Mouse (Mus musculus) bone marrow, adult 2 months (tissue): ENCODE measurements around the gene Naa35. TPM values are rescaled to one million over a fixed set of nuclear protein-coding genes. Genes with fewer than 3 reads are reported as not detected.

Experiments
- H3K27ac ChIP-seq: fragments of 200-500 bp; 2 replicates; pipeline ENCODE4 v1.5.1; 2012; ENCODE audit warnings: low read depth, mild to moderate bottlenecking, control low read depth, inconsistent platforms, low read length; ENCODE audit not compliant: control insufficient read depth, poor library complexity, insufficient read depth
- H3K4me1 ChIP-seq: fragments of 200-500 bp; 2 replicates; pipeline ENCODE4 v1.6.1; 2011; ENCODE audit warnings: low read length; ENCODE audit not compliant: control insufficient read depth, insufficient read depth
- H3K4me3 ChIP-seq: fragments of 200-500 bp; replicated peaks from 2 replicates; pipeline ENCODE3; 2011; ENCODE audit warnings: mild to moderate bottlenecking, low read depth, low read length, control low read depth; ENCODE audit not compliant: control insufficient read depth
- CTCF ChIP-seq: fragments of 200-500 bp; IDR thresholded peaks from 2 replicates; pipeline ENCODE4 v1.5.1; 2011; ENCODE audit warnings: low read length, control low read depth; ENCODE audit not compliant: control insufficient read depth, insufficient read depth
- POLR2A ChIP-seq: fragments of 200-500 bp; IDR thresholded peaks from 2 replicates; pipeline ENCODE4 v1.6.1; 2011; ENCODE audit warnings: low read depth, mild to moderate bottlenecking, control low read depth, low read length, borderline replicate concordance; ENCODE audit not compliant: control insufficient read depth
- WGBS: fragments of 180-500 bp; shearing (Covaris S2); methylation state at CpG from one replicate; pipeline ENCODE4 v1.1.7; 2018; 5-methylcytosine and 5-hydroxymethylcytosine counted together
- polyA plus RNA-seq: library from polyadenylated mRNA; stranded (reverse); fragments of >200 nt; gene quantifications from 2 replicates; pipeline ENCODE4 v1.2.4, GENCODE M21; 2011; ENCODE audit warnings: low replicate concordance; ENCODE audit not compliant: missing spikeins, insufficient read depth, insufficient read length

The Naa35 gene
- polyA plus RNA-seq = 33.4 and 94.8 TPM in 2 replicates

- TF ChIP-seq POLR2A = no peak; the same call in 1 of the 2 replicates
- TF ChIP-seq CTCF = no peak; the same call in 1 of the 2 replicates
- WGBS = under 1% methylated on average over 83 of the region's 83 CpGs
- H3K27ac ChIP-seq = peak within 1 kb of the TSS; percentile 83
- H3K4me1 ChIP-seq = peaks cover 2% of the 10 kb centered on the region
- peak within 1 kb of the TSS; percentile 78 for H3K4me3 ChIP-seq
These were observed at the start of gene Naa35, which contains the start of gene Agtpbp1 for GRCm38 (mm10) chr13:59584947-59585647. Gene Naa35, plus strand, starts transcription at chr13:59585259. Gene Agtpbp1, minus strand, starts transcription at chr13:59585227.

GRCm38 (mm10) chr13:59535746-59536145 is 49.3 kb upstream of the Naa35 start:
- Histone ChIP-seq H3K4me1 (no peaks in the 10 kb centered on the region), H3K4me3 (no peak overlapping the region), H3K27ac (no peak overlapping the region)
- 85% methylated on average over 6 of the region's 6 CpGs for WGBS
- TF ChIP-seq CTCF = no peak
- no peak for TF ChIP-seq POLR2A

GRCm38 (mm10) chr13:59536631-59537030 is 48.4 kb upstream of the Naa35 start:
- TF ChIP-seq POLR2A = no peak
- TF ChIP-seq CTCF = no peak
- 64% methylated on average over 2 of the region's 2 CpGs for WGBS

GRCm38 (mm10) chr13:59538661-59539060 is 46.4 kb upstream of the Naa35 start:
- 88% methylated on average over 5 of the region's 5 CpGs for WGBS

More at GRCm38 (mm10) chr13:59536631-59537030, 48.4 kb upstream of the Naa35 start:
- Histone ChIP-seq H3K27ac (no peak overlapping the region), H3K4me1 (no peaks in the 10 kb centered on the region), H3K4me3 (no peak overlapping the region)

GRCm38 (mm10) chr13:59540030-59540429 is 45.0 kb upstream of the Naa35 start:
- Histone ChIP-seq H3K4me3 (no peak overlapping the region), H3K4me1 (no peaks in the 10 kb centered on the region), H3K27ac (no peak overlapping the region)
- WGBS = 89% methylated on average over 5 of the region's 5 CpGs
- no peak for TF ChIP-seq POLR2A

More at GRCm38 (mm10) chr13:59538661-59539060, 46.4 kb upstream of the Naa35 start:
- no peak overlapping the region for H3K27ac ChIP-seq
- TF ChIP-seq POLR2A (no peak), CTCF (no peak)
- no peak overlapping the region for H3K4me3 ChIP-seq
- no peaks in the 10 kb centered on the region for H3K4me1 ChIP-seq

- Histone ChIP-seq H3K4me1 (no peaks in the 10 kb centered on the region), H3K27ac (no peak overlapping the region), H3K4me3 (no peak overlapping the region)
- TF ChIP-seq CTCF (no peak), POLR2A (no peak)
- 93% methylated on average over 10 of the region's 10 CpGs for WGBS
These were observed 42.6 kb upstream of the Naa35 start for GRCm38 (mm10) chr13:59542411-59542810.

- Histone ChIP-seq H3K27ac (no peak overlapping the region), H3K4me3 (no peak overlapping the region), H3K4me1 (no peaks in the 10 kb centered on the region; the same call in 1 of the 2 replicates)
- WGBS = 65% methylated on average over 2 of the region's 2 CpGs
- no peak for TF ChIP-seq CTCF
- TF ChIP-seq POLR2A = no peak
These were observed 38.0 kb upstream of the Naa35 start for GRCm38 (mm10) chr13:59547091-59547490.

- Histone ChIP-seq H3K27ac (no peak overlapping the region), H3K4me3 (no peak overlapping the region), H3K4me1 (no peaks in the 10 kb centered on the region; the same call in 1 of the 2 replicates)
- WGBS = 89% methylated on average over 4 of the region's 4 CpGs
- TF ChIP-seq CTCF = no peak
- no peak for TF ChIP-seq POLR2A
These were observed 37.3 kb upstream of the Naa35 start for GRCm38 (mm10) chr13:59547716-59548115.

- H3K4me3 ChIP-seq = no peak overlapping the region
- H3K27ac ChIP-seq = no peak overlapping the region
- WGBS = 48% methylated on average over 1 of the region's 1 CpGs
- H3K4me1 ChIP-seq = no peaks in the 10 kb centered on the region; the same call in 1 of the 2 replicates
- TF ChIP-seq CTCF (no peak), POLR2A (no peak)
These were observed 35.7 kb upstream of the Naa35 start for GRCm38 (mm10) chr13:59549318-59549798.
